Mouse (Mus musculus) heart, embryonic 11.5 days (tissue): ENCODE data around the gene Acsm1. TPM values are rescaled to one million over a fixed set of nuclear protein-coding genes. Genes with fewer than 3 reads are reported as not detected.
"Not testable (repeated sequence)": the region's sequence is repeated elsewhere in the genome, so short reads cannot be mapped to it uniquely, and the experiment has no call there.

ENCODE experiments used
- ATAC-seq: fragments of 200-750 bp; cut with Nextera tagmentation; replicated peaks from 2 replicates; pipeline ENCODE4 v1.8.0; 2017; ENCODE audit warnings: moderate library complexity; ENCODE audit not compliant: insufficient number of reproducible peaks, low FRiP score, low TSS enrichment
- H3K27ac ChIP-seq: fragments of 300-500 bp; sonication (generic); 2 replicates; pipeline ENCODE4 v1.5.1; 2014; ENCODE audit warnings: mild to moderate bottlenecking, low read depth, low read length
- H3K27me3 ChIP-seq: fragments of 300-500 bp; sonication (generic); 2 replicates; pipeline ENCODE4 v1.6.1; 2014; ENCODE audit warnings: mild to moderate bottlenecking, low read length, mixed read lengths; ENCODE audit not compliant: control insufficient read depth, insufficient read depth
- H3K36me3 ChIP-seq: fragments of 300-500 bp; sonication (generic); 2 replicates; pipeline ENCODE4 v1.6.1; 2014; ENCODE audit warnings: mild to moderate bottlenecking, low read length, moderate library complexity, mixed read lengths; ENCODE audit not compliant: control insufficient read depth, insufficient read depth
- H3K4me1 ChIP-seq: fragments of 300-500 bp; sonication (generic); 2 replicates; pipeline ENCODE4 v1.6.1; 2014; ENCODE audit warnings: low read length; ENCODE audit not compliant: control insufficient read depth, insufficient read depth
- H3K4me2 ChIP-seq: fragments of 300-500 bp; sonication (generic); 2 replicates; pipeline ENCODE4 v1.6.1; 2014; ENCODE audit warnings: mild to moderate bottlenecking, moderate library complexity
- H3K4me3 ChIP-seq: fragments of 300-500 bp; sonication (generic); 2 replicates; pipeline ENCODE4 v1.5.1; 2014; ENCODE audit warnings: low read depth, low read length
- H3K9ac ChIP-seq: fragments of 300-500 bp; sonication (generic); 2 replicates; pipeline ENCODE4 v1.6.1; 2014; ENCODE audit warnings: mild to moderate bottlenecking, low read depth, low read length, moderate library complexity
- H3K9me3 ChIP-seq: fragments of 300-500 bp; sonication (generic); replicated peaks from 2 replicates; pipeline ENCODE4 v1.6.1; 2016; ENCODE audit warnings: low read length; ENCODE audit not compliant: control insufficient read depth
- WGBS: fragments of 180-500 bp; shearing (Covaris S2); extraction: QIAGEN DNeasy Blood & Tissue Kit; methylation state at CpG from one replicate; pipeline ENCODE4 v1.1.7; 2014; ENCODE audit not compliant: insufficient replicate concordance; 5-methylcytosine and 5-hydroxymethylcytosine counted together
- polyA plus RNA-seq: library from polyadenylated mRNA; unstranded; fragments of >200 nt; fragmentation: Nextera tagmentation; extraction: Ambion mirVana; gene quantifications from 2 replicates; pipeline ENCODE4 v1.2.1, GENCODE M21; 2014

Acsm1 gene
- not detected in 2 replicates for polyA plus RNA-seq

- WGBS: 75% methylated on average over 5 of the region's 5 CpGs
- no peak for ATAC-seq
These were observed at the start of gene Acsm1 for GRCm38 (mm10) chr7:119606664-119607076. Gene Acsm1, plus strand, starts transcription at chr7:119607026.

GRCm38 (mm10) chr7:119559789-119560451 is 46.9 kb upstream of the Acsm1 start:
- H3K4me3 ChIP-seq: no peak overlapping the region
- WGBS: 66% methylated on average over 3 of the region's 3 CpGs
- H3K27me3 ChIP-seq: no peaks in the 10 kb centered on the region
- ATAC-seq: no peak
- H3K9ac ChIP-seq: no peak overlapping the region
- H3K4me1 ChIP-seq: no peaks in the 10 kb centered on the region
- no peak overlapping the region for H3K27ac ChIP-seq
- H3K36me3 ChIP-seq: no peaks in the 10 kb centered on the region
- no peak overlapping the region for H3K4me2 ChIP-seq
- H3K9me3 ChIP-seq: no peaks in the 10 kb centered on the region

More at GRCm38 (mm10) chr7:119606664-119607076, at the start of gene Acsm1:
- Histone ChIP-seq H3K9ac (no peak within 1 kb of the TSS), H3K27ac (no peak within 1 kb of the TSS), H3K27me3 (no peaks in the 10 kb centered on the region), H3K9me3 (no peaks in the 10 kb centered on the region), H3K4me2 (no peak within 1 kb of the TSS), H3K36me3 (no peaks in the 10 kb centered on the region), H3K4me3 (no peak within 1 kb of the TSS), H3K4me1 (no peaks in the 10 kb centered on the region)

- Histone ChIP-seq H3K9ac (no peak overlapping the region), H3K27ac (no peak overlapping the region)
- WGBS: 84% methylated on average over 3 of the region's 3 CpGs
These were observed 46.4 kb upstream of the Acsm1 start for GRCm38 (mm10) chr7:119560452-119560835.

GRCm38 (mm10) chr7:119561441-119561840 is 45.4 kb upstream of the Acsm1 start:
- Histone ChIP-seq H3K27ac (no peak overlapping the region), H3K9ac (no peak overlapping the region), H3K4me2 (no peak overlapping the region), H3K4me1 (no peaks in the 10 kb centered on the region), H3K9me3 (no peaks in the 10 kb centered on the region), H3K36me3 (no peaks in the 10 kb centered on the region), H3K27me3 (no peaks in the 10 kb centered on the region), H3K4me3 (no peak overlapping the region)
- ATAC-seq: no peak
- WGBS: 48% methylated on average over 4 of the region's 4 CpGs

More at GRCm38 (mm10) chr7:119560452-119560835, 46.4 kb upstream of the Acsm1 start:
- Histone ChIP-seq H3K9me3 (no peaks in the 10 kb centered on the region), H3K4me2 (no peak overlapping the region), H3K27me3 (no peaks in the 10 kb centered on the region), H3K4me3 (no peak overlapping the region), H3K4me1 (no peaks in the 10 kb centered on the region), H3K36me3 (no peaks in the 10 kb centered on the region)
- no peak for ATAC-seq

- not testable (repeated sequence) for H3K4me3 ChIP-seq, H3K27ac ChIP-seq, ATAC-seq, H3K36me3 ChIP-seq, H3K27me3 ChIP-seq, H3K9me3 ChIP-seq, H3K9ac ChIP-seq, H3K4me2 ChIP-seq, H3K4me1 ChIP-seq
- 85% methylated on average over 2 of the region's 2 CpGs for WGBS
These were observed 44.4 kb upstream of the Acsm1 start for GRCm38 (mm10) chr7:119562476-119562875.

- Histone ChIP-seq H3K36me3 (no peaks in the 10 kb centered on the region), H3K4me1 (no peaks in the 10 kb centered on the region), H3K4me3 (no peak overlapping the region), H3K4me2 (no peak overlapping the region), H3K27me3 (no peaks in the 10 kb centered on the region), H3K9me3 (no peaks in the 10 kb centered on the region), H3K27ac (no peak overlapping the region), H3K9ac (no peak overlapping the region)
- ATAC-seq: no peak
- WGBS: 80% methylated on average over 3 of the region's 3 CpGs
These were observed 12.2 kb upstream of the Acsm1 start for GRCm38 (mm10) chr7:119594530-119595107.

GRCm38 (mm10) chr7:119595306-119595705 is 11.5 kb upstream of the Acsm1 start:
- 19% methylated on average over 1 of the region's 1 CpGs for WGBS
- ATAC-seq: no peak
- Histone ChIP-seq H3K9me3 (no peaks in the 10 kb centered on the region), H3K4me2 (no peak overlapping the region), H3K9ac (no peak overlapping the region), H3K27ac (no peak overlapping the region), H3K27me3 (no peaks in the 10 kb centered on the region), H3K36me3 (no peaks in the 10 kb centered on the region), H3K4me3 (no peak overlapping the region), H3K4me1 (no peaks in the 10 kb centered on the region)

- Histone ChIP-seq H3K9ac (no peak overlapping the region), H3K9me3 (no peaks in the 10 kb centered on the region), H3K4me3 (no peak overlapping the region), H3K36me3 (no peaks in the 10 kb centered on the region), H3K4me1 (no peaks in the 10 kb centered on the region), H3K27ac (no peak overlapping the region), H3K4me2 (no peak overlapping the region), H3K27me3 (no peaks in the 10 kb centered on the region)
- ATAC-seq: no peak
- WGBS: 54% methylated on average over 2 of the region's 2 CpGs
These were observed 10.3 kb upstream of the Acsm1 start for GRCm38 (mm10) chr7:119596536-119596935.
